Mouse (Mus musculus): Measurements from ENCODE around the gene Chchd1.

DNA sequence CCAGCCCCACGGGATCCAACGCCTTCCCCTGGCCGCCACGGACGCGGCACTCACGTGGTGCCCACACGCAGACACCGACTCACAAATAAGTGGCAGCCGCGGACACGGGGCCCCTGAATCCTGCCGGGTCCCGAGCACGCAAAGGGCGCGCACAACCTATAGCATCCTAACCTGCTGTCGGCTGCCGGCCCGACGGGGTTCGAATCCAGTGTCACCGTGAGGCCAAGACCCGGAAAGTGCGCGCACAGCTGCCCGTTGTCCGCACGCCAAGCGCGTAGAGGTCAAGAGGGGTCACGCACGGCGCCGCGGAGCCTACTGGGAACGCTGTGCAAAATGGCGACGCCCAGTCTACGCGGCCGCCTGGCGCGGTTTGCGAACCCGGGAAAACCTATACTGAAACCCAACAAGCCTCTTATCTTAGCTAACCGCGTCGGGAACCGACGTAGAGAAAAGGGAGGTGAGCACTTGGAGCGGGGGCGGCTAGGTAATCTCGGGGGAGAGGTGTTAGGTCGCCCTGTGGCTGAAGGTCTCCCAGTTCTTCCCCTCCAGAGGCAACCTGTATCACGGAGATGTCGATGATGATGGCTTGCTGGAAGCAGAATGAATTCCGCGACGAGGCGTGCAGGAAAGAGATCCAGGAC, at the start of gene Chchd1:
- TF ChIP-seq CTCF (IDR thresholded peaks at IDR 0.05; ENCODE audit: extremely low read depth, insufficient read length, insufficient replicate concordance, low read depth, low read length) (no peak), POLR2A (IDR thresholded peaks at IDR 0.05; ENCODE audit: low read depth, low read length) (peak; percentile 51; the same call in 1 of the 2 replicates)
